Mouse (Mus musculus): ENCODE measurements around the gene Celf5. TPM values are rescaled to one million over a fixed set of nuclear protein-coding genes. Genes with fewer than 3 reads are reported as not detected.

Celf5 gene
- polyA plus RNA-seq, 1 experiment from 2014 or later, result 0.10 TPM

DNA sequence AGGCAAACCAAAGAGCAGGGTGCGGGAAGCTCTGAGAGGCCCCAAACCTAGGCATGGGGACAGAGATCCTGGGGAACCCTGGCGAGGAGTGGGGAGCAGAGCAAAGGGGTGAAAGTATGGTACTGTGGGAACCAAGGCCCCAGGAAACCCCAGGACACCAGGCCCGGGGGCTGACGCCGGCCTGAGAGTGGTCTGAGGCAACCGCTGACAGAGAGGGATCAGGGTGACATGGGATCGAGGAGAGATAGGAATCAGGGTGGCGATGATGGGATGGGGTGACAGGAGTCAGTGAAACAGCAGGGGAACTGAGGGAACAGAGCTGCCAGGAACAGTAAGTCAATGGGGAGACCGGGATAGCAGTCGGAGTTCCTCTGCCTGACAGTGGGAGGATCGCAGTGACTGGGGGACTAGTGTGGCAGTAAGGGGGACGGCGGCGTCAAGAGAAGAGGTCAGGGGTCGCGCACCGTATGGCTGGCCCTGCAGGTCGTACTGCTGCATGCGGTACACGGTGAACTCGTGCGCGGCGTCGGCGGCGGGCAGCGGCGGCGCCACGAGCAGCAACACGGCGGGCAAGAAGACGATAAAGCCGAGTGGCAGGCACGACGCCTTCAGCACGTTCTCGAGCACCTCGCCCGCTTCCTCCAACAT is 13.2 kb upstream of the Celf5 start:
- no peaks in the 10 kb centered on the region for H3K27me3 ChIP-seq (ENCODE audit: insufficient read depth, poor library complexity, severe bottlenecking)
- no peaks in the 10 kb centered on the region for H3K9me3 ChIP-seq
- WGBS, result 2% methylated on average over 41 of the region's 41 CpGs
- no peak for DNase-seq (ENCODE audit: low spot score)
- peaks cover 40% of the 10 kb centered on the region for H3K4me1 ChIP-seq
- peak overlapping the region; percentile 69 for H3K4me3 ChIP-seq
- H3K36me3 ChIP-seq, result peaks cover 30% of the 10 kb centered on the region
- H3K27ac ChIP-seq, result peak overlapping the region; percentile 88

DNA sequence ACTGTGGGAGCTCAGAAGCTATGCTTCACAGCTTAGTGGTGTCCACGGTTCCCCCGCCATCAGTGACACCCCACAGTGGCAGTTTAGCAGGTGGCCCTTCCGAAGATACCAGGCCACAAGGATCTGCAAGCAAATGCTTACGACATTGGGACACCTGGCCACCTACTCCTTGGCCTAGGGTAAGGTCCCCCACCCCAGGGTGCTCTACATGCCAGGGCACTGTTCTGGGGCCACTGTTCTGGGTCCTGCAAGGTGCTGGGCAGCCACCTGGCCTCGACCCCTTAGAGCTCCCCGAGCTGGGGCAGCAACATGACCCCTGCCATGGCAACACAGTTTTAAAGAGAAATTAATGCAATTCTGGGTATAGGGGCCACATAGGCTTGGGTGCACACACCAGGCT is 12.6 kb upstream of the Celf5 start:
- peak overlapping the region; percentile 69 for H3K4me3 ChIP-seq
- WGBS, result 66% methylated on average over 6 of the region's 6 CpGs
- H3K4me1 ChIP-seq, result peaks cover 40% of the 10 kb centered on the region
- H3K9me3 ChIP-seq, result no peaks in the 10 kb centered on the region
- H3K27me3 ChIP-seq (ENCODE audit: insufficient read depth, poor library complexity, severe bottlenecking), result no peaks in the 10 kb centered on the region
- no peak for DNase-seq (ENCODE audit: low spot score)
- H3K36me3 ChIP-seq, result peaks cover 36% of the 10 kb centered on the region
- H3K27ac ChIP-seq, result peak overlapping the region; percentile 88

DNA sequence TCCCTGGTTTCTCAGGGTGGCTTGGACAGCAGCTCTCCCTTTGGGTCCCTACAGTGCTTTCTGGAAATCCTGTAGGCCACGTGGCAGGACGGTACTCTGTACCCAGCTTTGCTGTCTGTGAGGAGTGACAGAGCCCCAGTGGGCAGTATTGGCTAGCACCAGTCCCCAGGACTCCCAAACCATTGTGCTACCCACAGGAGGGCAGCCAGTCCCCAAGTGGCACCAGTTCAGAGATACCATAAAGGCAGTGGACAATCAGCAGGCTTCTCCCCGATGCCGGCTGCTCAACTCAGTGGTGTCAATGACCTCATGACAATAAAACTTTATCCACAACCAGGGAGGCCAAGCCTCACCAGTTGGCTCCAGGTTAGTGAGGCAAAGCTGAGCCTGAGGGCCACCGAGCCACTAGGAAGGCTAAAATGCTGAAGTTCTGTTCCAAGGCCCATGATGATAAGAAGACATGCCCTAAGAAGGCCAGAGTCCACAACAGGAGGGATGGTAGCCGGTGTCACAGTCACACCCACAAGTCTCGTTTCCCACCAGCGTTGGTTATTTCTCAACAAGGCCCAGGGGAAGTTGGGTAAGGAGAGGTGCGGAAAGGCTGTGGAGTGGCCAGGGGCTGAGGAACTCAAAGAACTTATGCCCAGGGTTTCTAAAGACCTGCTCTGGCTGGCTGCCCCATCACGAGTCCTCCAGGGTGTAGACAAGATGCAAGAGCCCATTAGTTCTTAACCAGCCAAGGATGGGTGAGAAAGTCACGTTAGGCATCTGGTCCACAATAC is 11.9 kb upstream of the Celf5 start:
- H3K4me1 ChIP-seq, result peaks cover 39% of the 10 kb centered on the region
- no peak for DNase-seq (ENCODE audit: low spot score)
- H3K4me3 ChIP-seq, result peak overlapping the region; percentile 69
- H3K27me3 ChIP-seq (ENCODE audit: insufficient read depth, poor library complexity, severe bottlenecking), result no peaks in the 10 kb centered on the region
- WGBS, result 88% methylated on average over 11 of the region's 11 CpGs
- no peaks in the 10 kb centered on the region for H3K9me3 ChIP-seq
- no peak overlapping the region for H3K27ac ChIP-seq
- peaks cover 43% of the 10 kb centered on the region for H3K36me3 ChIP-seq

DNA sequence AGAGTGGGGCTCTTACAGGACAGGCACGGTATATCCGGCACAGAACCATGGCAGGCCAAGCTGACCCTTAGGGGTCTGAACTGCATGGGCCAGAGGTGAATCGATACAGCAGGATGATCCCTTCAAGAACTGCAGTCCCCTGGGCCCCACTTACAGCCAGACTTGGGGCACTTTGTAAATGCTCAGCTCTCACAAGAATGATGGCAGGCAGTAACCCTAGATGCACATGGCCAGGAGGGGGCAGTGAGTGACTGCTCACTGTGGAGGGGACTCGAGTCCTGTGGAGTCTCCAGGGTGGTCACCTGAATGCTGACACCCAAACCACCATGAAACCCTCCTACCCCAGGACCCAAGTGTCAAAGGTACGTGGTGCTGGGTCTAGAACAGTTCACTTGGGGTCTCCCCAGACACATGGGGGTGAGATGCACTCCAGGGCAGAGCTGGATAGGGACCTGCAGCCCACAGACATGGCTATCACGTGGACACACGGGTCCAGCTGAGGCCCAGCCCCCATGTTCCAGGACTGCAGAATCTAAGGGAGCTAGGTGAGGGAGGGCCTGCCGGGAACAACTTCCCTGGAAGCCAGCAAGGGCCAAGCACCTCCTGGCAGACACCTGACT is 11.2 kb upstream of the Celf5 start:
- Histone ChIP-seq H3K4me3 (no peak overlapping the region), H3K9me3 (no peaks in the 10 kb centered on the region), H3K27me3 (ENCODE audit: insufficient read depth, poor library complexity, severe bottlenecking) (no peaks in the 10 kb centered on the region), H3K27ac (no peak overlapping the region), H3K36me3 (peaks cover 51% of the 10 kb centered on the region), H3K4me1 (peaks cover 34% of the 10 kb centered on the region)
- DNase-seq (ENCODE audit: low spot score), result no peak
- WGBS, result 82% methylated on average over 8 of the region's 8 CpGs

DNA sequence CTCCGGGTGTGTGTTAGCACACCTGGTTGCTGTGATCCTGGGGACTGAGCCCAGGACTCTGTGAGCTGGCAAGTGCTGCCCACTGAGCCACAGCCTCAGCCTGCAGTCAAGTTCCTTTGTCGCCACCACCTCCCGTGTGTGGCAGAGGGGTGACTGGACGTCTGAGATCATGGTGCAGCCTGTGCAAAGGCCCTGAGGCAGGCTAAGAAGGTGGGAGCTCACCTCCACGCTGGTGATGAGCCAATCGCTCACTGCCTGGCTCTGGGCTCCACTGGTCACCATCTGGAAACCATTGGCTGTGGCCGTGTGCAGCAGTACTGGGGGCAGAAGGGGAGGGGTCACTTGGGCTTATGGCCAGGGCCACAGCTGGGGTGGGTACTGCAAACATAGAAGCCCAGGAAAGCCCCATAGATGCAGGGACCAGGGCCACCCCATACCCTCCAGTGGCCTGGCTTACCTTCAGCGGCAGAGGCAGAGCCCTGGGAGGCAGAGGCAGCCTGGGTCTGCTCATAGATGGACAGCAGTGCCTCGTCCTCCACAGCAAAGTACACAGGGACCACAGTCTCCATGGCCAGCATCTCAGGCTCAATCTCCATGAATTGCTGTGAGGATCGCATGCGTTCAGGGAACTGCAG is 10.2 kb upstream of the Celf5 start:
- DNase-seq (ENCODE audit: low spot score), result no peak
- Histone ChIP-seq H3K27me3 (ENCODE audit: insufficient read depth, poor library complexity, severe bottlenecking) (no peaks in the 10 kb centered on the region), H3K36me3 (peaks cover 61% of the 10 kb centered on the region), H3K9me3 (no peaks in the 10 kb centered on the region), H3K4me1 (peaks cover 41% of the 10 kb centered on the region), H3K4me3 (no peak overlapping the region), H3K27ac (no peak overlapping the region)
- WGBS, result 90% methylated on average over 11 of the region's 11 CpGs

DNA sequence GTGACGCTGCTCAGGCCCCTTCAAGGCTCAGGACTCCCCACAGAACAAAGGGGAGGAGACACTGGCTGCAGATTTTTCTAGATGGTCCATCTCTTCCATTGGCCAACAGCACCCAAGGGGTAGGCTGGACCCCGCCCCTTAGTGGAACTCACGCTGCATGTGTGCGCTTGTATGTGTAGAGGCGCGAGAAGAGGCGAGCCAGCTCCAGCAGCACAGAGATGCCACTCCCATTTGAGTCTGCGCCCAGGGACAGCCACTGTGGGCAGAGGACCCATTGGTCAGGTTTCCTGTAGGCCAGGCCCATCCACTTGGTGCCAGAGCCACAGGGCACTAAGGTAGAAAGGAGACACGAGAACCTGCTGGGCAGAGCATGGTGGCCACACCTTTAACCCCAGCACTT is 8.5 kb upstream of the Celf5 start:
- Histone ChIP-seq H3K27me3 (ENCODE audit: insufficient read depth, poor library complexity, severe bottlenecking) (no peaks in the 10 kb centered on the region), H3K4me1 (peaks cover 38% of the 10 kb centered on the region), H3K27ac (no peak overlapping the region), H3K36me3 (peaks cover 77% of the 10 kb centered on the region), H3K9me3 (no peaks in the 10 kb centered on the region), H3K4me3 (no peak overlapping the region)
- 86% methylated on average over 9 of the region's 9 CpGs for WGBS
- DNase-seq (ENCODE audit: low spot score), result no peak

DNA sequence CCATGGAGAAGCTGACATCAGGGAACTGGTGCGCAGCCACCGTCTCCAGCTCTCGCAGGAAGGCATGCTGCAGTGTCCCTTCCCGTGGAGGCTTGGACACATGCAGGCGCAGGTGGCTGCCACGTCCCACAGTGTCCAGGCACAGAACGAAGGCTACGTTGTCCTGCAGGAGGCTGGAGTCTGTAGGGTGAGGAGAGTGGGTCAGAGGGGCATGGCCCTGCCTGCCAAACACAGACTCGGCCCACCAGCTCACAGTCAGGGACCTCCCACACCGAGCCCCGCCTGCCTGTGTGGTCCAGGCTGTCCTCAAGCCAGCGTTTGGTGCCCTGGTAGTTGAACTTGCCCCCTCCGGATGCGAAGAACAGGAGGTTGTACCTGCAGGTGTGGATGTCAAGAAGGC is 7.4 kb upstream of the Celf5 start:
- 87% methylated on average over 14 of the region's 14 CpGs for WGBS
- H3K9me3 ChIP-seq, result no peaks in the 10 kb centered on the region
- H3K27me3 ChIP-seq (ENCODE audit: insufficient read depth, poor library complexity, severe bottlenecking), result no peaks in the 10 kb centered on the region
- H3K27ac ChIP-seq, result no peak overlapping the region
- DNase-seq (ENCODE audit: low spot score), result no peak
- H3K36me3 ChIP-seq, result peaks cover 77% of the 10 kb centered on the region
- H3K4me1 ChIP-seq, result peaks cover 30% of the 10 kb centered on the region
- H3K4me3 ChIP-seq, result no peak overlapping the region

DNA sequence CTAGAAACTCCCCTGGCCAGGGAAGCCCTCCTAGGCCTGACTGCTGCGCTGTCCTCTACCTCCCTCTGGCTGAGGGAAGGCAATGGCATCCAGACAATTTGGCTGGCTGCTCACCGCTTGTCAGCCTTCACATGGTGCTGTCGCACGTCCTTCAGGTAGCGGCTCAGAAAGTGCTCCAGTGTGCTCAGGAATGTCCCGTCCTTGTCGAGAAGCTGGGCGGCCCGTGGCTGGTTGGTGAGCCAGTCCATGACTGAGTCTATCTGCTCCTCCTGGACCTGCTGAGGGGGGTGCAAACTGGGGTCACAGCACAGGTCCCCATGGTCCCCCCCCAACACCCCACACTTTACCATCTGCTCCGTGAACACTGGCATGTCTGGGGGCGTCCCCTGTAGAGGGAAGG is 5.6 kb upstream of the Celf5 start:
- WGBS, result 55% methylated on average over 11 of the region's 11 CpGs
- no peak for DNase-seq (ENCODE audit: low spot score)
- H3K36me3 ChIP-seq, result peaks cover 70% of the 10 kb centered on the region

DNA sequence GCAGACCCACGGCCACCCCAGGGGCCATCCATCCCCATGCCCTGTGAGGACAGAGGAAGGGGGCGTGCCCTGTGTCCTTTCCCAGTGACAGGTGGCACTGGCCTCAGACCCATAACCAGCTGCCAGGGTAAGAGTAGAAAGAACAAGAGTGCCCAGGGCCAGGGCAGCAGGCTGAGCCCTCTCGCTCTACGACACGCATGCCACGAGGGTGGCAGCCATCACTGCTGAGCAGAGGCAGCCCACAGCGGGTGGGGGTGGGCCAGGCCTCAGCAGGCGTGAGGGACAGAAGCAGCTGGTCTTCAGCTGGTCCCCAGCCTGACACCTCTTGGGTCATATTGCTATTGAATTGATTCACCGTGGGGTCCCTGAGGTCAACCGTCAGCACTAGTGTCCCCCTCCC is 4.0 kb upstream of the Celf5 start:
- peaks cover 15% of the 10 kb centered on the region for H3K27me3 ChIP-seq (ENCODE audit: insufficient read depth, poor library complexity, severe bottlenecking)
- no peak overlapping the region for H3K4me3 ChIP-seq
- peaks cover 55% of the 10 kb centered on the region for H3K36me3 ChIP-seq
- no peak overlapping the region for H3K27ac ChIP-seq
- DNase-seq (ENCODE audit: low spot score), result no peak
- WGBS, result 88% methylated on average over 10 of the region's 10 CpGs
- H3K4me1 ChIP-seq, result peaks cover 27% of the 10 kb centered on the region
- no peaks in the 10 kb centered on the region for H3K9me3 ChIP-seq

More for the DNA sequence above, 5.6 kb upstream of the Celf5 start:
- Histone ChIP-seq H3K27me3 (ENCODE audit: insufficient read depth, poor library complexity, severe bottlenecking) (no peaks in the 10 kb centered on the region), H3K27ac (no peak overlapping the region; the same call in 1 of the 2 replicates), H3K4me1 (peaks cover 13% of the 10 kb centered on the region), H3K4me3 (no peak overlapping the region), H3K9me3 (no peaks in the 10 kb centered on the region)

DNA sequence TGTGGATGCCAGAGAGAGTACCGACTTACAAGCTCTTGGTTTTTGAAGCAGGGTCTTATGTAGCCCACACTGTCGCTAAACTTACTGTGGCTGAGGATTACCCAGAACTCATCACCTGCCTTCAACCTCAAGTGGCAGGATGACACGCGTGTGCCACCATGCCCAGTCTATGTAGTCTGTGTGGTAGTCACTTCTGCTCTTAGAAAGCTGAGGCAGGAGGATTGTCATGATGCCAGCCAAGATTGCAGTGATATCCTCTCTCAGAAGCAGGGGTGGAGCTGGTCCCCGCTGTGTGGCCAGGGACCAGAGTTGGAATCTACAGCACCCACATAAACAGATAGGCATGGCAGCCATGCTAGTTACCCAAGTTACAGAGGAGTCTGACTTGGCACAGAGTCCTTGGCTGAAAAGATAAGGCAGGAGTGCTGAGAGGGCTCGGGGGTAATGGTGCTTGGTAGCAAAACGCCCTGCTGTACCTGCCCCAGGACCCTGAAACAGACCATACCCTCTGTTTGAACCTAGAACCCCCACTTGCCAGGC is 3.0 kb upstream of the Celf5 start:
- H3K9me3 ChIP-seq, result no peaks in the 10 kb centered on the region
- peaks cover 27% of the 10 kb centered on the region for H3K4me1 ChIP-seq
- H3K27ac ChIP-seq, result no peak overlapping the region
- H3K4me3 ChIP-seq, result no peak overlapping the region
- H3K27me3 ChIP-seq (ENCODE audit: insufficient read depth, poor library complexity, severe bottlenecking), result peaks cover 24% of the 10 kb centered on the region
- WGBS, result 64% methylated on average over 7 of the region's 7 CpGs
- peaks cover 45% of the 10 kb centered on the region for H3K36me3 ChIP-seq
- no peak for DNase-seq (ENCODE audit: low spot score)

DNA sequence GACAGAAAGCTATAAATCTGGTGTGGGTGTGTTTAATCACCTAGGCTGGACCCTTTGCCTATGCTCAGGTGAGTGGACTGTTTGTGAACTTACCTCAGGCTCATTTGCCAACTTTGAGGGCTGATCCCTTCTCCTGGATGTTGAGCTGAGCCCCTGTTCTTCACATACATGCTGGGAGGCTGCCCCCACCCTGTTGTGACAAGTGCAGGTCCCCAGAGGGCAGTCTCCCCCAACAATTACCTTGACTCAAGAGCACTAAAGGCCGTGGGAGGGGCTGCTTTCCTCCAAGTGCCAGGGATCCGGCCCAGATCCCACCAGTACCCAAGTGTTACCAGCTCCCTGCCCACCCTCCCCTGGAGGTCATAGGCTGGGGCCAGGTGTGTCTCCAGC is 2.5 kb upstream of the Celf5 start:
- no peak overlapping the region for H3K4me3 ChIP-seq
- H3K36me3 ChIP-seq, result peaks cover 40% of the 10 kb centered on the region
- no peak overlapping the region for H3K27ac ChIP-seq
- peaks cover 27% of the 10 kb centered on the region for H3K4me1 ChIP-seq
- peaks cover 29% of the 10 kb centered on the region for H3K27me3 ChIP-seq (ENCODE audit: insufficient read depth, poor library complexity, severe bottlenecking)
- 36% methylated on average over 2 of the region's 2 CpGs for WGBS
- no peaks in the 10 kb centered on the region for H3K9me3 ChIP-seq
- DNase-seq (ENCODE audit: low spot score), result no peak

DNA sequence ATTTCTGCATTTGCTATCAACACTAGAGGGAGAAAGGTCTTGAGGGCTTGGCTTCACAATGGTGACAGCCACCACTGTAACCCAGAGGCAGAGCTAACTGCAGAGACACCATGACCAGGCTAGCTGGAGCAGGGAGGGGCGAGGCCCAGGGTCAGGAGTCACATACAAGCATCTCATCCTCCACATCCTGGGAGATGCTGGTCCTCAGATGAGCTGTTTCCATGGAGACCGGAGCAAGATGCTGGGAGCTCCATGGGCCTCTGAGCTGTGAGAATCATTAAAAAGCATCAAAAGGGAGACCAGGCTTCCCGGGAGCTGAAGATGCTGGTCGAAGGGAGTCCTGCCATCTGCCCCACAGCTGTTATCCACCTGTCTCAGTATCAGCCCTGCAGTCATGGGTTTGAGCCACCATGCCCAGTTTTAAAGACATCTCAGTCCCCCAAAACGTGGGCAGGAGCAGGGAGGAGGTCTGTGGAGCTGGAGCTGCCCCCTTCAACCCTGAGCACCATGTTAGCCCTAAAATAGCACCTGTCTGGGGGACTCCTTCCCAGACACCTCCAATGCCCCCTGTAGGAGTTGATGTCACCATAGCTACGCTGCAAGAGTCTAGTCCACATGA is 2.0 kb upstream of the Celf5 start:
- Histone ChIP-seq H3K36me3 (peaks cover 35% of the 10 kb centered on the region), H3K27me3 (ENCODE audit: insufficient read depth, poor library complexity, severe bottlenecking) (peaks cover 34% of the 10 kb centered on the region), H3K27ac (no peak overlapping the region), H3K9me3 (no peaks in the 10 kb centered on the region), H3K4me1 (peaks cover 27% of the 10 kb centered on the region), H3K4me3 (no peak overlapping the region)
- WGBS, result 70% methylated on average over 6 of the region's 6 CpGs
- no peak for DNase-seq (ENCODE audit: low spot score)

Measured in heart, embryonic 10.5 days (tissue).